Mouse (Mus musculus) megakaryocyte, embryonic 14.5 days (primary cell): ENCODE results near the gene Cntln.

Experiments
- FLI1 ChIP-seq: IDR thresholded peaks from 2 replicates; pipeline ENCODE4 v1.6.1; 2012; ENCODE audit warnings: low read length, inconsistent platforms, mixed read lengths
- GATA1 ChIP-seq: IDR thresholded peaks from 3 replicates; pipeline ENCODE4 v1.6.1; 2012; ENCODE audit warnings: mixed read lengths, low read length, inconsistent platforms, borderline replicate concordance

DNA sequence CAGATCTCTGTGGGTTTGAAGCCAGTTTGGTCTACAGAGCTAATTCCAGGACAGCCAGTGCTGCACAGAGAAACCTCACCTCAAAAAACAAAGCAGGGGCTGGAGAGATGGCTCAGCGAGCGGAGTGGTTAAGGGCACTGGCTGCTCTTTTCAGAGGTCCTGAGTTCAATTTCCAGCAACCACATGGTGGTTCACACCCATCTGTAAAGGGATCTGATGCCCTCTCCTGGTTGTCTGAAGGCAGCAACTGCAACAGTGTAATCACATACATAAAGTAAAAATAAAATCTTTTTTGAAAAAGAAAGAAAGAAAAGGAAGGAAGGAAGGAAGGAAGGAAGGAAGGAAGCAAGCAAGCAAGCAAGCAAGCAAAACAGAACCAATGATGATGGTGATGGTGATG lies 26.5 kb upstream of the Cntln start:
- TF ChIP-seq GATA1 = no peak
- TF ChIP-seq FLI1 = no peak
